Mouse (Mus musculus): ENCODE data around the gene Lipk.

Gene Lipk

GRCm38 (mm10) chr19:34008002-34008401, at the start of gene Lipk:
Gene Lipk (plus strand): TSS chr19:34008290.
- no peak for DNase-seq (ENCODE audit: low read depth, low spot score)

- DNase-seq (ENCODE audit: low read depth, low spot score) = no peak
These were observed 47.2 kb upstream of the Lipk start, which contains the start of gene Lipf for GRCm38 (mm10) chr19:33960887-33961286. Gene Lipf (plus strand): TSS chr19:33961187.

- peak; percentile 22 for DNase-seq (ENCODE audit: low read depth, low spot score)
These were observed 29.1 kb upstream of the Lipk start for GRCm38 (mm10) chr19:33979007-33979406.

- DNase-seq (ENCODE audit: low read depth, low spot score) = peak; percentile 2
These were observed 25.0 kb upstream of the Lipk start for GRCm38 (mm10) chr19:33983043-33983442.

- no peak for DNase-seq (ENCODE audit: low read depth, low spot score)
These were observed 13.5 kb downstream of the Lipk start for GRCm38 (mm10) chr19:34021440-34022172.

- DNase-seq (ENCODE audit: low read depth, low spot score) = peak; percentile 16
These were observed 14.7 kb downstream of the Lipk start for GRCm38 (mm10) chr19:34022759-34023158.

GRCm38 (mm10) chr19:34039731-34040130, 31.6 kb downstream of the Lipk start:
- DNase-seq (ENCODE audit: low read depth, low spot score) = no peak

GRCm38 (mm10) chr19:34043008-34043407, 34.9 kb downstream of the Lipk start:
- peak; percentile 24 for DNase-seq (ENCODE audit: low read depth, low spot score)

- DNase-seq (ENCODE audit: low read depth, low spot score) = no peak
These were observed 41.4 kb downstream of the Lipk start for GRCm38 (mm10) chr19:34049371-34050039.

- no peak for DNase-seq (ENCODE audit: low read depth, low spot score)
These were observed 43.4 kb downstream of the Lipk start for GRCm38 (mm10) chr19:34051502-34051901.

- DNase-seq (ENCODE audit: low read depth, low spot score) = no peak
These were observed 55.5 kb downstream of the Lipk start for GRCm38 (mm10) chr19:34063547-34063946.

- DNase-seq (ENCODE audit: low read depth, low spot score) = no peak
These were observed 56.0 kb downstream of the Lipk start for GRCm38 (mm10) chr19:34064059-34064458.

- no peak for DNase-seq (ENCODE audit: low read depth, low spot score)
These were observed 58.8 kb downstream of the Lipk start, which contains the start of gene Lipn for GRCm38 (mm10) chr19:34066779-34067472. Gene Lipn (plus strand): TSS chr19:34067358.

- no peak for DNase-seq (ENCODE audit: low read depth, low spot score)
These were observed 66.1 kb downstream of the Lipk start for GRCm38 (mm10) chr19:34074239-34074638.

- peak; percentile 2 for DNase-seq (ENCODE audit: low read depth, low spot score)
These were observed 70.0 kb downstream of the Lipk start for GRCm38 (mm10) chr19:34078130-34078529.

GRCm38 (mm10) chr19:34089011-34089680, 81.1 kb downstream of the Lipk start:
- no peak for DNase-seq (ENCODE audit: low read depth, low spot score)

GRCm38 (mm10) chr19:34095381-34095780, 87.3 kb downstream of the Lipk start:
- no peak for DNase-seq (ENCODE audit: low read depth, low spot score)

- DNase-seq (ENCODE audit: low read depth, low spot score) = no peak
These were observed 88.1 kb downstream of the Lipk start for GRCm38 (mm10) chr19:34096228-34096627.

Measured in mesoderm, embryonic 11.5 days (tissue).